Mouse (Mus musculus): ENCODE data around the gene Emc9. TPM values are rescaled to one million over a fixed set of nuclear protein-coding genes. Genes with fewer than 3 reads are reported as not detected.

Gene Emc9
- polyA plus RNA-seq, 1 experiment from 2014 or later: 7.6 TPM

DNA sequence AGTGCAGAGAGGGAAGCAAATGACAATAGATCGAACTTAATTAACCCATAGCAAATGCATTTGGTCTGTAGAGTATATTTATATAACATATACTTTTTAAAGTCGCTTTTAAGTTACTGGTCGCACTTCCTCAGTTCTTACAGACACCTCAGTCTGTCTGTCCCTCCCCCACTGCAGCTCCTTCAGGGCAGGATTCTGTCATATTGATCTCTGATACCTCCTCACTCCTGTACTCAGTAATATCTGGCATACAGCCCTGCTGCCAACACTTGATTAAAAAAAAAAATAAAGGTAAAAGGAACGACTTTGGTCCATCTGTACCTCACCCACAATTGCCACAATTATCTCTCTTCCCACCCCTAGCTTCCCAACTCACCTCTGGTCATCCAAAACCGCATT is 800 bp downstream of the Emc9 start:
- DNase-seq (ENCODE audit: low spot score): no peak
- Histone ChIP-seq H3K4me3 (ENCODE audit: low read depth, low read length) (peak overlapping the region; percentile 45), H3K4me1 (ENCODE audit: control insufficient read depth, insufficient read depth, low read length) (peaks cover 10% of the 10 kb centered on the region; the same call in 1 of the 2 replicates), H3K27me3 (ENCODE audit: control insufficient read depth, insufficient read depth, low read length) (no peaks in the 10 kb centered on the region), H3K9me3 (ENCODE audit: control insufficient read depth, low read length) (no peaks in the 10 kb centered on the region), H3K9ac (ENCODE audit: low read length) (no peak overlapping the region), H3K27ac (ENCODE audit: low read depth, low read length) (no peak overlapping the region), H3K36me3 (ENCODE audit: control insufficient read depth, insufficient read depth, low read length) (no peaks in the 10 kb centered on the region), H3K4me2 (ENCODE audit: low read depth) (peak overlapping the region; percentile 76)
- 34% methylated on average over 5 of the region's 5 CpGs for WGBS
- no peak for ATAC-seq (ENCODE audit: insufficient read depth, low FRiP score, low TSS enrichment)

DNA sequence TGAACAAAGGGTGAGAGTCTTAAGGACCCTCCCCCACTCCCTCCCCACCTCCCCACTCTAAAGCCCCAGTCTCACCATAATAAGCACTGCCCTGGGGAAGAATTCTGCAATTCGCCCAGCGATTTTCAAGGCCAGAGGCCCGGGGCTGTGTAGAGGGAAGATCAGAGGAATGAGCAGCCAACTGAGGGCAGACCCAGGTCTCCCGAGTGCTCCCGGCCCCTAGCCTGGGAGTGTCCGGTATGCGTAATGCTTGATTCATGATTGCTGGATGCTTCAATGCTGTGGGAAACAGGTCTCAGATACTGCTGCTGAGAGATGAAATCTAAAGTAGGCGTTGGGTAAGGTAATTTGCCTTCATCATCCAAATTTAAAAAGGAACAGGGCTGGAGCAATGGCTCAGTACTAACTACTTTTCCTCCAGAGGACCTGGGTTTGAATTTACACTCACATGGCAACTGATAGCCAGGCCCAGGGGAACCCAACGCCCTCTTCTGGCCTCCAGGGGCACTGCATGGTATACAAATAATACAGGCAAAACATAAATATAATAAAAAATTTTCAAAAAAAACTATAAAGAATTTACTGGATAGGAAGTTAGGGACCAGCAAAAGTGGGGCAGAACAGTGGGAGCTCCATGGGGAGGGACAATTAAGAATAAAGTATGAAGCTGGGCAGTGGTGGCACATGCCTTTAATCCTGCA is 3.0 kb downstream of the Emc9 start:
- no peak overlapping the region for H3K4me2 ChIP-seq (ENCODE audit: low read depth)
- DNase-seq (ENCODE audit: low spot score) (no peak), ATAC-seq (ENCODE audit: insufficient read depth, low FRiP score, low TSS enrichment) (no peak)
- peaks cover 16% of the 10 kb centered on the region for H3K4me1 ChIP-seq (ENCODE audit: control insufficient read depth, insufficient read depth, low read length)
- H3K27me3 ChIP-seq (ENCODE audit: control insufficient read depth, insufficient read depth, low read length): no peaks in the 10 kb centered on the region
- WGBS: 79% methylated on average over 9 of the region's 9 CpGs
- H3K36me3 ChIP-seq (ENCODE audit: control insufficient read depth, insufficient read depth, low read length): no peaks in the 10 kb centered on the region
- H3K27ac ChIP-seq (ENCODE audit: low read depth, low read length): no peak overlapping the region
- no peak overlapping the region for H3K9ac ChIP-seq (ENCODE audit: low read length)
- no peak overlapping the region for H3K4me3 ChIP-seq (ENCODE audit: low read depth, low read length)
- no peaks in the 10 kb centered on the region for H3K9me3 ChIP-seq (ENCODE audit: control insufficient read depth, low read length)

DNA sequence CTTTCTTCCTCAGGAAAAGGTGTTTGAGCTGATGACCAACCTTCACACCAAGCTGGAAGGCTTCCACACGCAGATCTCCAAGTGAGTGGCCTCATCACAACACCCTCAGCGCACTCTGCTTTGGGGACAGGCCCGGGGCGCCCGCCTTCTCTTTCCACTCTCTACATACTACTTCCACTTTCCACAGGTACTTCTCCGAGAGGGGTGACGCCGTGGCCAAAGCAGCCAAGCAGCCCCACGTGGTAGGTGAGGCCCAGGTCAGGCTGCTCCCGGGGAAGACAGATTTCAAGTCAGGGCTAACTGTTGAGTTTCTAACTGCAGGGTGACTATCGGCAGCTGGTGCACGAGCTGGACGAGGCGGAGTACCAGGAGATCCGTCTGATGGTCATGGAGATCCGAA is 4.4 kb downstream of the Emc9 start:
- no peak for DNase-seq (ENCODE audit: low spot score)
- Histone ChIP-seq H3K4me2 (ENCODE audit: low read depth) (no peak overlapping the region), H3K9me3 (ENCODE audit: control insufficient read depth, low read length) (no peaks in the 10 kb centered on the region), H3K4me1 (ENCODE audit: control insufficient read depth, insufficient read depth, low read length) (peaks cover 16% of the 10 kb centered on the region), H3K27me3 (ENCODE audit: control insufficient read depth, insufficient read depth, low read length) (no peaks in the 10 kb centered on the region), H3K27ac (ENCODE audit: low read depth, low read length) (no peak overlapping the region), H3K4me3 (ENCODE audit: low read depth, low read length) (no peak overlapping the region), H3K9ac (ENCODE audit: low read length) (no peak overlapping the region), H3K36me3 (ENCODE audit: control insufficient read depth, insufficient read depth, low read length) (no peaks in the 10 kb centered on the region)
- no peak for ATAC-seq (ENCODE audit: insufficient read depth, low FRiP score, low TSS enrichment)
- WGBS: 95% methylated on average over 16 of the region's 16 CpGs

DNA sequence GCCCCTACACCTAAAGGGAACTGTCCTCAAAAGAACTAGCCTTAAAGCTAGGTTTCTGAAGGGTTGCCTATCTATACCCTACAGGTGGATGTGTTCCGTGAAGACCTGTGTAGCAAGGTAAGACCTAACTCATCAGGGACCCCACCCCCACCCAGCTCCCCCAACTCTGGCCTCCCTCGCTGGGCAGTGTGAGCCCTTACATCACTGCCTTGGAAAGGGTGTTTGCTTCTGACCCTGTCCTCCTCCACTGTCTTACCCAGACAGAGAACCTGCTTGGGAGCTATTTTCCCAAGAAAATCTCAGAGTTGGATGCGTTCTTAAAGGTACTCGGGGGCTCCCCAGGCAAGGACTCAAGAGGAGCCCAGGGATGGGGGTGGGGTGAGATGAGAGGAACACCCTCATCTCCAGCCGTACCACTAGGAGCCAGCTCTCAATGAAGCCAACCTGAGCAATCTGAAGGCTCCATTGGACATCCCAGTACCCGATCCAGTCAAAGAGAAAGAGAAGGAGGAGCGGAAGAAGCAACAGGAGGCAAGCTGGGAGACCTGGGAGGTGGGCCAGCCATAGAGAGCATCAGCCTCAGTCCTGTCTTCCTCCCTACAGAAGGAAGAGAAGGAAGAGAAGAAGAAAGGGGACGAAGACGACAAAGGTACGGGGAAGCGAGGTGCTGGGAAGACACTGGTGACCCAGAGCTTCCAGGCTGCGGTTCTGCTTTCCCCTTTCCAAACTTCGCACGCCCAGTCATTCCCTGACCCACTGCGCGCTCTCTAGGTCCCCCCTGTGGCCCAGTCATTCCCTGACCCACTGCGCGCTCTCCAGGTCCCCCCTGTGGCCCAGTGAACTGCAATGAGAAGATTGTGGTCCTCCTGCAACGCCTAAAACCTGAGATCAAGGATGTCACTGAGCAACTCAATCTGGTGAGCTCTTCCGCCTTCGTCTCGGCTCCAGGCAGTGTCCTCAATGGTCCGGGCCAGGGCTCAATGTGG is 5.3 kb downstream of the Emc9 start:
- ATAC-seq (ENCODE audit: insufficient read depth, low FRiP score, low TSS enrichment) (no peak), DNase-seq (ENCODE audit: low spot score) (no peak)
- H3K9ac ChIP-seq (ENCODE audit: low read length): no peak overlapping the region
- H3K27me3 ChIP-seq (ENCODE audit: control insufficient read depth, insufficient read depth, low read length): no peaks in the 10 kb centered on the region
- H3K4me3 ChIP-seq (ENCODE audit: low read depth, low read length): no peak overlapping the region
- WGBS: 85% methylated on average over 23 of the region's 23 CpGs
- peaks cover 13% of the 10 kb centered on the region for H3K4me1 ChIP-seq (ENCODE audit: control insufficient read depth, insufficient read depth, low read length)
- no peaks in the 10 kb centered on the region for H3K36me3 ChIP-seq (ENCODE audit: control insufficient read depth, insufficient read depth, low read length)
- H3K4me2 ChIP-seq (ENCODE audit: low read depth): no peak overlapping the region
- no peaks in the 10 kb centered on the region for H3K9me3 ChIP-seq (ENCODE audit: control insufficient read depth, low read length)
- no peak overlapping the region for H3K27ac ChIP-seq (ENCODE audit: low read depth, low read length)

DNA sequence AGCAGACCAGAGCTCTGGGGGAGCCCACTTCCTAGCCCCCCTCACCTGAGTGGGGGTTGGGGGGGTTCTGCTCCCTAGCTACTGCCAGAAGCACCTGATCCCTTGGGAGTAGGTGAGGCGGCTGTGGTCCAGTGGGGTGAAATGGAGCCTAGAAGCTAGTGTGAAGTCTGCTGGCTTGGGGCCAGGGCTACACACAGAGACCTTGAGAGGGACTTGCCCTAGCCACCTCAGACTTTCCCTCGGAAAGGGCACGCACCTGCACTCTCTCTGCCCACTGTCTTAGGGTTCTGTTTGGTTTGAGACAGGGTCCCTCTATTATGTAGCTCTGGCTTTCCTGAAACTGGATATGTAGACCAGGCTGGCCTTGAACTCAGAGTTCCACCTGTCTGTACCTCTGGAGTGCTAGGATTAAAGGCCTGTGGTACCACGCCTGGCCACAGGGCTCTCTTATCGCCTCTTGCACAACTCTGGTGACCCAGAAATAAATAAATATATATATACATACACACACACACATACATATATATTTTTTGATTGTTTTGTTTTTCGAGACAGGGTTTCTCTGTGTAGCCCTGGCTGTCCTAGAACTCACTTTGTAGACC is 6.3 kb downstream of the Emc9 start:
- no peaks in the 10 kb centered on the region for H3K9me3 ChIP-seq (ENCODE audit: control insufficient read depth, low read length)
- no peaks in the 10 kb centered on the region for H3K27me3 ChIP-seq (ENCODE audit: control insufficient read depth, insufficient read depth, low read length)
- peak overlapping the region; percentile 36 for H3K27ac ChIP-seq (ENCODE audit: low read depth, low read length)
- ATAC-seq (ENCODE audit: insufficient read depth, low FRiP score, low TSS enrichment): 0 out of 2 replicates have a peak, but pooled peaks have one; percentile 15
- no peaks in the 10 kb centered on the region for H3K36me3 ChIP-seq (ENCODE audit: control insufficient read depth, insufficient read depth, low read length)
- peak overlapping the region; percentile 68 for H3K4me3 ChIP-seq (ENCODE audit: low read depth, low read length)
- DNase-seq (ENCODE audit: low spot score): no peak
- WGBS: 39% methylated on average over 6 of the region's 6 CpGs
- H3K4me1 ChIP-seq (ENCODE audit: control insufficient read depth, insufficient read depth, low read length): peaks cover 8% of the 10 kb centered on the region; the same call in 1 of the 2 replicates
- peak overlapping the region; percentile 88 for H3K9ac ChIP-seq (ENCODE audit: low read length)
- peak overlapping the region; percentile 89 for H3K4me2 ChIP-seq (ENCODE audit: low read depth)

DNA sequence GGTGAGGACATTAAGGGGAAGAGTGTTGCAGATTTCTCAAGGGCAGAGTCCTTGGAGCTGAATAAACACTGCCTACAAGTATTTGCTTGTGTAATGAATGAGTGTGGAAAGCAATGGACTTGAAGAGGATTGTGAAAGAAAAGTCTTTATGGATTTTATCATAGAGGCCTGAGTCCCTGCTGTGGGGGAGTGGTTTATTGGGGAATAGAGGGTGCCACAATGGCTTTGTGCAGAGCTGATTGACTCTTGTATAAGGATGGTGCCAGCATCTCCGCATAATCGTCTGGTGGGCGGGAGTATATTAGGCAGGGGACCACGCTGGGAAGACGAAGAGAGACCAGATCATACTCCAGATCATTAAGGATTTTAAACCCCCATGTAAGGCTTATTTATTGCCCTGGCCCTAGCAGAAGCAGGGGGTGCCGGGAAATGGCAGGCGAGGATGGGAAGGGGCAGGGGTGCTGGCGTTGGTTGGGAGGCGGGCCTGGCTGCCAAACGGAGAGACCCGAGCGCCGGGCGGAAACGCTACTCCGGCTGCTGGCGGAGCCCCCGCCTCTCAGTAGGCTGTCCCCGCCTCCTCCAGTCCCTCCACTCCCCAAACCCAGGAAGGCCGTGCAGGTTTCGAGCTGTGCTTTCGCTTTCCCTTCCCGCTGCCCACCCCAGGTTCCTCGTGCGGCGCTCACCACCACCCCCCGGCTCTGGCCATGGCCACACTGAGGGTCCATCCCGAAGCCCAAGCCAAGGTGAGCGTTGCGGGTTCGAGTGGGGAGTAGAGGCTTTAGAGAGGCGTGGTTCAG is 7.0 kb downstream of the Emc9 start, which contains the start of gene Psme1:
Gene Psme1 (plus strand): TSS at position 253 of the 797 bp plus-strand sequence.
- H3K9ac ChIP-seq (ENCODE audit: low read length): peak within 1 kb of the TSS; percentile 88
- peaks cover 8% of the 10 kb centered on the region; the same call in 1 of the 2 replicates for H3K4me1 ChIP-seq (ENCODE audit: control insufficient read depth, insufficient read depth, low read length)
- no peaks in the 10 kb centered on the region for H3K27me3 ChIP-seq (ENCODE audit: control insufficient read depth, insufficient read depth, low read length)
- H3K4me3 ChIP-seq (ENCODE audit: low read depth, low read length): peak within 1 kb of the TSS; percentile 68
- ATAC-seq (ENCODE audit: insufficient read depth, low FRiP score, low TSS enrichment) (peak; percentile 84), DNase-seq (ENCODE audit: low spot score) (peak; percentile 85)
- H3K27ac ChIP-seq (ENCODE audit: low read depth, low read length): peak within 1 kb of the TSS; percentile 36
- H3K36me3 ChIP-seq (ENCODE audit: control insufficient read depth, insufficient read depth, low read length): no peaks in the 10 kb centered on the region
- under 1% methylated on average over 25 of the region's 32 CpGs for WGBS
- H3K4me2 ChIP-seq (ENCODE audit: low read depth): peak within 1 kb of the TSS; percentile 89
- no peaks in the 10 kb centered on the region for H3K9me3 ChIP-seq (ENCODE audit: control insufficient read depth, low read length)

DNA sequence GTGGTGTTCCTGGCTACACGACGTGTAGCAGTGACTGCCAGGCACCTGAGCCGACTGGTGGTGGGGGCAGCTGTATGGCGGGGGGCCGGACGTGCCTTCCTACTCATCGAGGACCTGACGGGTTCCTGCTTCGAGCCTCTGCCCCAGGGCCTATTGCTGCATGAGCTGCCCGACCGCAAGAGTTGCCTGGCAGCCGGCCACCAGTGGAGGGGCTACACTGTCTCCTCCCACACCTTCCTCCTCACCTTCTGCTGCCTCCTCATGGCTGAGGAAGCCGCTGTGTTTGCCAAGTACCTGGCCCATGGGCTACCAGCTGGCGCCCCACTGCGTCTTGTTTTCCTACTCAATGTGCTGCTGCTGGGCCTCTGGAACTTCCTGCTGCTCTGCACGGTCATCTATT is 8.7 kb downstream of the Emc9 start:
- H3K4me2 ChIP-seq (ENCODE audit: low read depth): no peak overlapping the region
- ATAC-seq (ENCODE audit: insufficient read depth, low FRiP score, low TSS enrichment) (no peak), DNase-seq (ENCODE audit: low spot score) (no peak)
- H3K27ac ChIP-seq (ENCODE audit: low read depth, low read length): no peak overlapping the region
- no peak overlapping the region for H3K4me3 ChIP-seq (ENCODE audit: low read depth, low read length)
- H3K4me1 ChIP-seq (ENCODE audit: control insufficient read depth, insufficient read depth, low read length): peaks cover 8% of the 10 kb centered on the region; the same call in 1 of the 2 replicates
- no peak overlapping the region for H3K9ac ChIP-seq (ENCODE audit: low read length)
- 87% methylated on average over 16 of the region's 16 CpGs for WGBS
- H3K27me3 ChIP-seq (ENCODE audit: control insufficient read depth, insufficient read depth, low read length): no peaks in the 10 kb centered on the region
- H3K36me3 ChIP-seq (ENCODE audit: control insufficient read depth, insufficient read depth, low read length): no peaks in the 10 kb centered on the region
- no peaks in the 10 kb centered on the region for H3K9me3 ChIP-seq (ENCODE audit: control insufficient read depth, low read length)

DNA sequence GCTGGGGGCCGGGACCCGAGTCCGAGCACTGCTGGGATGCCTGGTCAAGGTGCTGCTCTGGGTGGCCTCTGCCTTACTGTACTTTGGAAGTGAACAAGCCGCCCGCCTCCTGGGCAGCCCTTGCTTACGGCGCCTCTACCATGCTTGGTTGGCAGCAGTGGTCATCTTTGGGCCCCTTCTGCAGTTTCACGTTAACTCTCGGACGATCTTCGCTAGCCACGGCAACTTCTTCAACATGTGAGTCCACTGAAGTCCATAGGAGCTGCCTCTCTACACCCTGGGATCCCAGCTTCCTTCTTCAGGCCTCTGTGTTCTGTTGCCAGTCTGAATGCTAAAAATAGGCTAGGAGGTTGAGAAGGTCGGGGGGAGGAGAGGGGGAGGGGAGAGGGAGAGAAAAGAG is 9.4 kb downstream of the Emc9 start:
- H3K9me3 ChIP-seq (ENCODE audit: control insufficient read depth, low read length): no peaks in the 10 kb centered on the region
- peaks cover 8% of the 10 kb centered on the region; the same call in 1 of the 2 replicates for H3K4me1 ChIP-seq (ENCODE audit: control insufficient read depth, insufficient read depth, low read length)
- H3K36me3 ChIP-seq (ENCODE audit: control insufficient read depth, insufficient read depth, low read length): no peaks in the 10 kb centered on the region
- H3K27me3 ChIP-seq (ENCODE audit: control insufficient read depth, insufficient read depth, low read length): no peaks in the 10 kb centered on the region
- no peak overlapping the region for H3K4me3 ChIP-seq (ENCODE audit: low read depth, low read length)
- 82% methylated on average over 13 of the region's 13 CpGs for WGBS
- H3K4me2 ChIP-seq (ENCODE audit: low read depth): no peak overlapping the region
- ATAC-seq (ENCODE audit: insufficient read depth, low FRiP score, low TSS enrichment) (no peak), DNase-seq (ENCODE audit: low spot score) (no peak)
- H3K9ac ChIP-seq (ENCODE audit: low read length): no peak overlapping the region
- no peak overlapping the region for H3K27ac ChIP-seq (ENCODE audit: low read depth, low read length)
